Mouse (Mus musculus): ENCODE results near the gene 1700025C18Rik.

DNA sequence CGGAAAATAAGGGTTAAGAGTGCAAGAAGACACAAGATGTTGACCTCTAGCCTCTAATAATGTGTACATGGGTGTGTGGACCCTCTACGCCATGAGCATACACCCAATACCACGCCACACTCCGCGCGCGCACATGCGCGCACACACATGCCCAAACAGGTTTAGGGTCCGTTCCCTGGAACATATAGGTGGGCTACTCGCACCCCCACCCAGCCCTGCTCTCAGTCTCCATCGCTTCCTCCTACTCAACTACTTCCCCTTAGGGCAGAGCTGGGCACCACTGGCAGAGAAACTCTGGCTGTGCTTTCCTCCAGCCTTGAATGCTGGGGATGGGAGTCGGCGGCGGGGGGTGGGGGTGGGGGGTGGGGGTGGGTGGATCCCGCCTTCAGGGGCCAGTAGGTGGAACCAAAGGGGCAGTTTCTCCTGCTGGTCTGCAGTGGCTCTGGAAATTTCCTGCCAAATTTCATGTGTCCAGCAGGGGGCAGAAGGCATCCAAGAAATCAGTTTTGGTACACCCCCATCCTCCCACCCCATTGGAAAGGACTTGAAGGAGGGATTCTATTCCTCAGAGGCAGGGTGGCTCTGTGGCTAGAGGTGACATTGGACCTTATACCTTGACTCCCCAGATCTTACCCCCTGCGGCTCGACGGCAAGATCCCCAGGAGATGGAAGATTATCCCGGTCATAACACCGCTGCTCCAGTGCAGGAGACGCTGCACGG is 20.3 kb downstream of the 1700025C18Rik start:
- TF ChIP-seq CTCF (IDR thresholded peaks at IDR 0.05) (peak; percentile 80), EP300 (IDR thresholded peaks at IDR 0.05) (no peak)
